Mouse (Mus musculus): ENCODE results near the gene Carmil1.

Carmil1 gene

GRCm38 (mm10) chr13:24211229-24211628 lies 69.4 kb downstream of the Carmil1 start:
- in situ Hi-C loops (cut with MseI, MboI): no loop called here

- in situ Hi-C loops (cut with MseI, MboI): no loop called here
Observed at GRCm38 (mm10) chr13:24206097-24206496, 74.5 kb downstream of the Carmil1 start.

- in situ Hi-C loops (cut with MseI, MboI): no loop called here
Observed at GRCm38 (mm10) chr13:24202314-24202713, 78.3 kb downstream of the Carmil1 start.

- in situ Hi-C loops (cut with MseI, MboI): no loop called here
Observed at GRCm38 (mm10) chr13:24199861-24200543, 80.6 kb downstream of the Carmil1 start.

- in situ Hi-C loops (cut with MseI, MboI): no loop called here
Observed at GRCm38 (mm10) chr13:24198396-24198924, 82.1 kb downstream of the Carmil1 start.

GRCm38 (mm10) chr13:24195371-24195770 lies 85.2 kb downstream of the Carmil1 start:
- in situ Hi-C loops (cut with MseI, MboI): no loop called here

- in situ Hi-C loops (cut with MseI, MboI): no loop called here
Observed at GRCm38 (mm10) chr13:24194018-24194417, 86.6 kb downstream of the Carmil1 start.

GRCm38 (mm10) chr13:24190875-24191663 lies 89.5 kb downstream of the Carmil1 start:
- in situ Hi-C loops (cut with MseI, MboI): no loop called here

GRCm38 (mm10) chr13:24187026-24187425 lies 93.6 kb downstream of the Carmil1 start:
- in situ Hi-C loops (cut with MseI, MboI): no loop called here

- in situ Hi-C loops (cut with MseI, MboI): no loop called here
Observed at GRCm38 (mm10) chr13:24185641-24186040, 95.0 kb downstream of the Carmil1 start.

- in situ Hi-C loops (cut with MseI, MboI): no loop called here
Observed at GRCm38 (mm10) chr13:24182878-24183277, 97.7 kb downstream of the Carmil1 start.

- in situ Hi-C loops (cut with MseI, MboI): no loop called here
Observed at GRCm38 (mm10) chr13:24179538-24179937, 101.1 kb downstream of the Carmil1 start.

- in situ Hi-C loops (cut with MseI, MboI): no loop called here
Observed at GRCm38 (mm10) chr13:24177600-24177999, 103.0 kb downstream of the Carmil1 start.

GRCm38 (mm10) chr13:24176835-24177234 lies 103.8 kb downstream of the Carmil1 start:
- in situ Hi-C loops (cut with MseI, MboI): no loop called here

- in situ Hi-C loops (cut with MseI, MboI): no loop called here
Observed at GRCm38 (mm10) chr13:24169658-24170057, 110.9 kb downstream of the Carmil1 start.

- in situ Hi-C loops (cut with MseI, MboI): no loop called here
Observed at GRCm38 (mm10) chr13:24163368-24163767, 117.2 kb downstream of the Carmil1 start.

GRCm38 (mm10) chr13:24161105-24161504 lies 119.5 kb downstream of the Carmil1 start:
- in situ Hi-C loops (cut with MseI, MboI): no loop called here

GRCm38 (mm10) chr13:24159972-24160371 lies 120.6 kb downstream of the Carmil1 start:
- in situ Hi-C loops (cut with MseI, MboI): no loop called here

- in situ Hi-C loops (cut with MseI, MboI): no loop called here
Observed at GRCm38 (mm10) chr13:24159190-24159965, 121.2 kb downstream of the Carmil1 start.

GRCm38 (mm10) chr13:24157560-24158011 lies 123.0 kb downstream of the Carmil1 start:
- in situ Hi-C loops (cut with MseI, MboI): no loop called here

GRCm38 (mm10) chr13:24155190-24155589 lies 125.4 kb downstream of the Carmil1 start:
- in situ Hi-C loops (cut with MseI, MboI): no loop called here
